Mouse (Mus musculus): ENCODE results near the gene BC048507.

- TF ChIP-seq CTCF (IDR thresholded peaks at IDR 0.05; ENCODE audit: extremely low read depth, insufficient read depth, low read length) (no peak), POLR2A (IDR thresholded peaks at IDR 0.05; ENCODE audit: extremely low read depth, insufficient read depth, low read length) (no peak)
Observed at GRCm38 (mm10) chr13:67864764-67865350, 1.7 kb downstream of the BC048507 start.
